Mouse (Mus musculus) frontal cortex, postnatal 14 days (tissue): Measurements from ENCODE around the gene Tmem59.

Experiments used
- DNase-seq, 2 experiments: peaks; one replicate each; pipeline ENCODE4 v3.0.0; 2022; ENCODE audit warnings: low spot score in 2 of 2

Gene Tmem59

GRCm38 (mm10) chr4:107238253-107238652 lies 60.1 kb downstream of the Tmem59 start:
- DNase-seq: no peak

GRCm38 (mm10) chr4:107240196-107240595 lies 62.0 kb downstream of the Tmem59 start:
- no peak for DNase-seq

GRCm38 (mm10) chr4:107243365-107244333 lies 65.5 kb downstream of the Tmem59 start:
- no peak for DNase-seq

- DNase-seq: no peak
These were observed 67.2 kb downstream of the Tmem59 start for GRCm38 (mm10) chr4:107245368-107245767.

GRCm38 (mm10) chr4:107246040-107246439 lies 67.8 kb downstream of the Tmem59 start:
- no peak for DNase-seq

- no peak for DNase-seq
These were observed 68.9 kb downstream of the Tmem59 start for GRCm38 (mm10) chr4:107247110-107247509.

GRCm38 (mm10) chr4:107248061-107248460 lies 69.9 kb downstream of the Tmem59 start:
- DNase-seq: no peak

GRCm38 (mm10) chr4:107249471-107249870 lies 71.3 kb downstream of the Tmem59 start:
- DNase-seq: no peak

- no peak for DNase-seq
These were observed 72.3 kb downstream of the Tmem59 start for GRCm38 (mm10) chr4:107250494-107250893.
